Mouse (Mus musculus) erythroblast, adult 5-6 weeks (primary cell): ENCODE measurements around the gene Sparcl1. TPM values are rescaled to one million over a fixed set of nuclear protein-coding genes. Genes with fewer than 3 reads are reported as not detected.

Source experiments
- ATAC-seq: replicated peaks from 2 replicates; pipeline ENCODE4 v1.8.0; 2016; ENCODE audit warnings: moderate number of reproducible peaks, mild to moderate bottlenecking, moderate TSS enrichment, inconsistent platforms; ENCODE audit not compliant: poor library complexity, low FRiP score, severe bottlenecking
- total RNA-seq, 2 experiments: library from RNA; stranded (forward) in 1 of 2; stranded (reverse) in 1 of 2; fragments of 150-400 nt in 1 of 2; fragments of 200-764, 138-1000 nt in 1 of 2; gene quantifications; 2 replicates each; pipeline versions ENCODE4 v1.2.3 to v1.2.4; 2015 to 2017; ENCODE audit warnings: low replicate concordance in 2 of 2

The Sparcl1 gene
- total RNA-seq, 2 experiments from 2014 or later, result 0.85 TPM; not detected in 1

GRCm38 (mm10) chr5:104036686-104037085, 76.8 kb downstream of the Sparcl1 start:
- ATAC-seq, result no peak

- ATAC-seq, result no peak
These were observed 77.7 kb downstream of the Sparcl1 start for GRCm38 (mm10) chr5:104035824-104036223.

- no peak for ATAC-seq
These were observed 78.5 kb downstream of the Sparcl1 start for GRCm38 (mm10) chr5:104035066-104035465.

GRCm38 (mm10) chr5:104032434-104033097, 81.0 kb downstream of the Sparcl1 start:
- no peak for ATAC-seq

Other genes with a start within 250 kb of the Sparcl1 start
- not detected in 2 replicates for gene Klhl8, start 202.5 kb downstream of the Sparcl1 start, total RNA-seq (2015; ENCODE audit: low replicate concordance)
- 0.51 and 1.7 TPM in 2 replicates for gene Klhl8, start 202.5 kb downstream of the Sparcl1 start, total RNA-seq (2017; ENCODE audit: low replicate concordance)
- gene Hsd17b13, start 136.3 kb downstream of the Sparcl1 start, total RNA-seq (2015; ENCODE audit: low replicate concordance), result not detected in 2 replicates
- gene Hsd17b13, start 136.3 kb downstream of the Sparcl1 start, total RNA-seq (2017; ENCODE audit: low replicate concordance), result 0.84 TPM in 1 of 2 replicates, not detected in the other
- 12.5 and 16.5 TPM in 2 replicates for gene Hsd17b11, start 91.8 kb downstream of the Sparcl1 start, total RNA-seq (2015; ENCODE audit: low replicate concordance)
- gene Hsd17b11, start 91.8 kb downstream of the Sparcl1 start, total RNA-seq (2017; ENCODE audit: low replicate concordance), result 6.3 and 21.8 TPM in 2 replicates
- 13.8 and 14.4 TPM in 2 replicates for gene Nudt9, start 67.4 kb downstream of the Sparcl1 start, total RNA-seq (2015; ENCODE audit: low replicate concordance)
- gene Nudt9, start 67.4 kb downstream of the Sparcl1 start, total RNA-seq (2017; ENCODE audit: low replicate concordance), result 34.2 and 44.5 TPM in 2 replicates
- not detected in 2 replicates for gene Gm17660, start 36.1 kb downstream of the Sparcl1 start, total RNA-seq (2015; ENCODE audit: low replicate concordance)
- not detected in 2 replicates for gene Gm17660, start 36.1 kb downstream of the Sparcl1 start, total RNA-seq (2017; ENCODE audit: low replicate concordance)
- not detected in 2 replicates for gene Dspp, start 57.0 kb upstream of the Sparcl1 start, total RNA-seq (2015; ENCODE audit: low replicate concordance)
- not detected in 2 replicates for gene Dspp, start 57.0 kb upstream of the Sparcl1 start, total RNA-seq (2017; ENCODE audit: low replicate concordance)
- not detected in 2 replicates for gene Dmp1, start 88.9 kb upstream of the Sparcl1 start, total RNA-seq (2015; ENCODE audit: low replicate concordance)
- gene Dmp1, start 88.9 kb upstream of the Sparcl1 start, total RNA-seq (2017; ENCODE audit: low replicate concordance), result not detected in 2 replicates
- 1.3 and 8.5 TPM in 2 replicates for gene Ibsp, start 185.4 kb upstream of the Sparcl1 start, total RNA-seq (2015; ENCODE audit: low replicate concordance)
- 3.0 and 3.5 TPM in 2 replicates for gene Ibsp, start 185.4 kb upstream of the Sparcl1 start, total RNA-seq (2017; ENCODE audit: low replicate concordance)
- gene Mepe, start 211.6 kb upstream of the Sparcl1 start, total RNA-seq (2015; ENCODE audit: low replicate concordance), result not detected in 2 replicates
- not detected in 2 replicates for gene Mepe, start 211.6 kb upstream of the Sparcl1 start, total RNA-seq (2017; ENCODE audit: low replicate concordance)